ENCODE assay signal across 24 mouse cellular contexts in the genomic region with DNA sequence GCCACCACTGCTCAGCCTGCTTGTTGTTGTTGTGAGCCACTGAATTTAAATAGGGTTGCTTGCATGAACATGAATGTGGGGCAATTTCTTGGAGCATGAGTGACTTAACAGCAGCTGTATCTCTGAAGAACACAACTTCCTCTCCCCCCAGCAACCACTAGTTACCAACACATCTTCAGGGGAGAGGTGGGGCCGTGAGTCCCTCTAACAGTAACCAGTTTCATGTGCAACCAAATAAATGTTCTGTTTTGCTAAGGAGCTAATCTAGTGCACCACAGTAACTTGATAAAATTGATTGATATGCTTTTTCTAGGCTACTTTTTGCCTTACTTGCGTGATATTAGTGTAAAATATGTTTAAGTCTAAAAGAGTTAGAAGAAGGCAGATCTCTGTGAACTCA. TPM values are rescaled to one million over a fixed set of nuclear protein-coding genes. Genes with fewer than 3 reads are reported as not detected.
DNase-seq lines count a peak whose midpoint lies in the region; ATAC-seq and TF ChIP-seq lines count a peak whose summit lies in the region.
"Had no signal": no experiment of that assay in that cellular context is flagged by ENCODE, and none has a peak within 500 bp of the region (broad histone marks: within the 10 kb centered on the region; RNA-seq: fewer than 3 reads in every experiment).

No protein-coding gene starts in this region.

- no peaks in the 10 kb centered on the region for H3K4me1 ChIP-seq in liver, embryonic 11.5 days (replicated peaks; ENCODE audit: control insufficient read depth, insufficient read depth, low read length)
- H3K4me1 ChIP-seq in liver, postnatal 0 days (ENCODE audit: insufficient read depth) = no peaks in the 10 kb centered on the region
- H3K4me1 ChIP-seq: embryonic facial prominence, embryonic 12.5 days; forebrain, embryonic 15.5 days; heart, embryonic 10.5 days; hindbrain, embryonic 12.5 days had no signal

- no peak overlapping the region for H3K4me3 ChIP-seq in liver, embryonic 11.5 days (ENCODE audit: low read depth, low read length)
- H3K4me3 ChIP-seq in liver, postnatal 0 days (ENCODE audit: low read depth, low read length) = no peak overlapping the region
- H3K4me3 ChIP-seq: embryonic facial prominence, embryonic 12.5 days; forebrain, embryonic 15.5 days; heart, embryonic 10.5 days; hindbrain, embryonic 12.5 days had no signal

- ATAC-seq in liver, embryonic 11.5 days (replicated peaks; ENCODE audit: low FRiP score) = peak; percentile 41; the same call in 1 of the 2 replicates
- no peak for ATAC-seq in liver, postnatal 0 days
- ATAC-seq in common myeloid progenitor, adult 5-6 weeks (replicated peaks; ENCODE audit: low read depth, poor library complexity, severe bottlenecking) = peak; percentile 99
- ATAC-seq in megakaryocyte-erythroid progenitor cell, adult 5-6 weeks (replicated peaks; ENCODE audit: low FRiP score, low TSS enrichment, poor library complexity, severe bottlenecking) = peak; percentile 86
- ATAC-seq: forebrain, embryonic 15.5 days; hindbrain, embryonic 16.5 days; inflammation-experienced regulatory T-cells, adult 6 months had no signal

- no peak overlapping the region for H3K27ac ChIP-seq in liver, embryonic 11.5 days (ENCODE audit: low read depth, low read length)
- no peak overlapping the region for H3K27ac ChIP-seq in liver, postnatal 0 days (ENCODE audit: low read depth)
- H3K27ac ChIP-seq: embryonic facial prominence, embryonic 12.5 days; forebrain, embryonic 15.5 days; heart, embryonic 10.5 days; hindbrain, embryonic 12.5 days had no signal

- peaks cover 2% of the 10 kb centered on the region; the same call in 1 of the 2 replicates for H3K36me3 ChIP-seq in liver, embryonic 11.5 days (ENCODE audit: control insufficient read depth, insufficient read depth, low read length)
- peaks cover 14% of the 10 kb centered on the region for H3K36me3 ChIP-seq in liver, postnatal 0 days (replicated peaks; ENCODE audit: insufficient read depth, low read length)

- no peak for DNase-seq in liver, embryonic 11.5 days (ENCODE audit: low spot score)
- DNase-seq in liver, postnatal 0 days = no peak
- peak; percentile 72 for DNase-seq in 416B (ENCODE audit: low read depth)
- DNase-seq in spleen, postnatal 10 days (ENCODE audit: low spot score in 2 of 2) = no peak
- no peak for DNase-seq in cerebellum, postnatal 36 days
- DNase-seq: adrenal gland, postnatal 14 days; cerebellum, adult 18-20 months; cerebellum, postnatal 10 days; gastrocnemius, postnatal 36 days; heart, adult 18-20 months; heart, postnatal 10 days; heart, postnatal 4 days had no signal

- H3K27me3 ChIP-seq in liver, embryonic 11.5 days (replicated peaks; ENCODE audit: control insufficient read depth, insufficient read depth, low read length) = no peaks in the 10 kb centered on the region
- H3K27me3 ChIP-seq in liver, postnatal 0 days (ENCODE audit: insufficient read depth, low read length) = no peaks in the 10 kb centered on the region
- H3K27me3 ChIP-seq: embryonic facial prominence, embryonic 12.5 days; forebrain, embryonic 15.5 days; hindbrain, embryonic 12.5 days had no signal

- no peak for TF ChIP-seq CTCF in liver, postnatal 0 days (IDR thresholded peaks at IDR 0.05; ENCODE audit: low read depth)

- H3K4me2 ChIP-seq in liver, embryonic 11.5 days = no peak overlapping the region
- no peak overlapping the region for H3K4me2 ChIP-seq in liver, postnatal 0 days (ENCODE audit: low read depth, low read length)
- H3K4me2 ChIP-seq: embryonic facial prominence, embryonic 12.5 days; forebrain, embryonic 15.5 days; hindbrain, embryonic 12.5 days had no signal

- WGBS in liver, embryonic 11.5 days = 63% methylated on average over 2 of the region's 2 CpGs
- WGBS in liver, postnatal 0 days (ENCODE audit: insufficient replicate concordance) = 59% methylated on average over 2 of the region's 2 CpGs

- H3K9ac ChIP-seq in liver, embryonic 11.5 days (ENCODE audit: low read depth, low read length) = no peak overlapping the region
- H3K9ac ChIP-seq in liver, postnatal 0 days (replicated peaks) = no peak overlapping the region
- H3K9ac ChIP-seq: embryonic facial prominence, embryonic 12.5 days; forebrain, embryonic 15.5 days; hindbrain, embryonic 12.5 days had no signal

- no peak for TF ChIP-seq EP300 in liver, postnatal 0 days (IDR thresholded peaks at IDR 0.05; ENCODE audit: low read depth)

- no peaks in the 10 kb centered on the region for H3K9me3 ChIP-seq in liver, embryonic 11.5 days (ENCODE audit: control insufficient read depth, low read length)
- H3K9me3 ChIP-seq in liver, postnatal 0 days (ENCODE audit: low read length) = no peaks in the 10 kb centered on the region
- H3K9me3 ChIP-seq: embryonic facial prominence, embryonic 12.5 days; forebrain, embryonic 15.5 days; heart, embryonic 10.5 days; hindbrain, embryonic 12.5 days had no signal

RNA-seq across cellular contexts. Expression of gene Gm20604, which starts 41.1 kb away (rescaled TPM):
- polyA plus RNA-seq in liver, embryonic 11.5 days (2014; fragmentation: Nextera tagmentation; extraction: Ambion mirVana) = 17.5 and 19.1 TPM in 2 replicates
- 5.2 and 5.4 TPM in 2 replicates for polyA plus RNA-seq in liver, postnatal 0 days (2015; fragmentation: Nextera tagmentation; extraction: Ambion mirVana)
- 7.4 and 7.7 TPM in 2 replicates for total RNA-seq in common myeloid progenitor, adult 5-6 weeks (2017)
- total RNA-seq in megakaryocyte-erythroid progenitor cell, adult 5-6 weeks (2014; fragmentation: Nextera tagmentation) = 13.8 and 15.9 TPM in 2 replicates
- 11.9 and 14.0 TPM in 2 replicates for total RNA-seq in megakaryocyte-erythroid progenitor cell, adult 5-6 weeks (2017)

RNA-seq across cellular contexts. Expression of gene Ubr7, which starts 41.8 kb away (rescaled TPM):
- 53.3 and 57.2 TPM in 2 replicates for polyA plus RNA-seq in liver, embryonic 11.5 days (2014; fragmentation: Nextera tagmentation; extraction: Ambion mirVana)
- polyA plus RNA-seq in liver, postnatal 0 days (2015; fragmentation: Nextera tagmentation; extraction: Ambion mirVana) = 11.5 and 12.5 TPM in 2 replicates
- total RNA-seq in common myeloid progenitor, adult 5-6 weeks (2017) = 49.6 and 57.7 TPM in 2 replicates
- 40.2 and 46.4 TPM in 2 replicates for total RNA-seq in megakaryocyte-erythroid progenitor cell, adult 5-6 weeks (2014; fragmentation: Nextera tagmentation)
- total RNA-seq in megakaryocyte-erythroid progenitor cell, adult 5-6 weeks (2017) = 65.0 and 72.8 TPM in 2 replicates

RNA-seq across cellular contexts. Expression of gene Gon7, which starts 41.9 kb away (rescaled TPM):
- 31.0 and 36.8 TPM in 2 replicates for polyA plus RNA-seq in liver, embryonic 11.5 days (2014; fragmentation: Nextera tagmentation; extraction: Ambion mirVana)
- 10.8 and 13.0 TPM in 2 replicates for polyA plus RNA-seq in liver, postnatal 0 days (2015; fragmentation: Nextera tagmentation; extraction: Ambion mirVana)
- total RNA-seq in common myeloid progenitor, adult 5-6 weeks (2017) = 16.2 and 26.6 TPM in 2 replicates
- 12.2 and 21.1 TPM in 2 replicates for total RNA-seq in megakaryocyte-erythroid progenitor cell, adult 5-6 weeks (2014; fragmentation: Nextera tagmentation)
- total RNA-seq in megakaryocyte-erythroid progenitor cell, adult 5-6 weeks (2017) = 25.5 and 28.1 TPM in 2 replicates

RNA-seq across cellular contexts. Expression of gene Gm28051, which starts 42.0 kb away (rescaled TPM):
- polyA plus RNA-seq in liver, embryonic 11.5 days (2014; fragmentation: Nextera tagmentation; extraction: Ambion mirVana) = not detected in 2 replicates
- not detected in 2 replicates for polyA plus RNA-seq in liver, postnatal 0 days (2015; fragmentation: Nextera tagmentation; extraction: Ambion mirVana)
- not detected in 2 replicates for total RNA-seq in common myeloid progenitor, adult 5-6 weeks (2017)
- not detected in 2 replicates for total RNA-seq in megakaryocyte-erythroid progenitor cell, adult 5-6 weeks (2014; fragmentation: Nextera tagmentation)
- not detected in 2 replicates for total RNA-seq in megakaryocyte-erythroid progenitor cell, adult 5-6 weeks (2017)
- total RNA-seq: adrenal gland, postnatal 14 days; gastrocnemius, adult 8-10 months; gastrocnemius, postnatal 36 days; heart, adult 18-20 months; heart, postnatal 10 days; heart, postnatal 4 days had no signal
- polyA plus RNA-seq: cortical plate, adult 2 months; embryonic facial prominence, embryonic 12.5 days; forebrain, embryonic 11.5 days; forebrain, embryonic 15.5 days; heart, embryonic 10.5 days; heart, embryonic 14.5 days; hindbrain, embryonic 12.5 days; hindbrain, embryonic 16.5 days; inflammation-experienced regulatory T-cells, adult 6 months had no signal

RNA-seq across cellular contexts. Expression of gene Tmem251, which starts 56.0 kb away (rescaled TPM):
- polyA plus RNA-seq in liver, embryonic 11.5 days (2014; fragmentation: Nextera tagmentation; extraction: Ambion mirVana) = 12.6 and 14.0 TPM in 2 replicates
- 5.6 and 5.8 TPM in 2 replicates for polyA plus RNA-seq in liver, postnatal 0 days (2015; fragmentation: Nextera tagmentation; extraction: Ambion mirVana)
- total RNA-seq in common myeloid progenitor, adult 5-6 weeks (2017) = 11.3 and 11.9 TPM in 2 replicates
- total RNA-seq in megakaryocyte-erythroid progenitor cell, adult 5-6 weeks (2014; fragmentation: Nextera tagmentation) = 9.2 and 13.8 TPM in 2 replicates
- 8.1 and 10.8 TPM in 2 replicates for total RNA-seq in megakaryocyte-erythroid progenitor cell, adult 5-6 weeks (2017)
